Comparison of ENCODE assay signal across 17 mouse cellular contexts in genomic region chr6:142490114-142490513, GRCm38 (mm10). TPM values are rescaled to one million over a fixed set of nuclear protein-coding genes. Genes with fewer than 3 reads are reported as not detected.
A peak's percentile ranks its signal among the peaks of the same experiment; 100 is the strongest.
DNase-seq lines count a peak whose midpoint lies in the region; ATAC-seq and TF ChIP-seq lines count a peak whose summit lies in the region.
"Not testable (repeated sequence)": the region's sequence is repeated elsewhere in the genome, so short reads cannot be mapped to it uniquely, and the experiment has no call there.
"Had no signal": no experiment of that assay in that cellular context is flagged by ENCODE, and none has a peak within 500 bp of the region (broad histone marks: within the 10 kb centered on the region; RNA-seq: fewer than 3 reads in every experiment).

No protein-coding gene starts in this region.

- H3K4me2 ChIP-seq in liver, embryonic 16.5 days (ENCODE audit: low read depth, low read length); stomach, postnatal 0 days (replicated peaks; ENCODE audit: low read depth): not testable (repeated sequence)

- not testable (repeated sequence) for H3K9me3 ChIP-seq in liver, embryonic 16.5 days (replicated peaks; ENCODE audit: control insufficient read depth, low read length); stomach, postnatal 0 days (ENCODE audit: control insufficient read depth, low read length)

- DNase-seq in kidney, adult 9 months: peak; percentile 0
- DNase-seq in stomach, postnatal 0 days (ENCODE audit: low spot score): not testable (repeated sequence)
- DNase-seq in thymus, postnatal 0 days (ENCODE audit: low spot score): peak; percentile 83
- peak; percentile 70 for DNase-seq in thymus, postnatal 14 days
- peak; percentile 32 to 49 for DNase-seq in thymus, postnatal 36 days

- not testable (repeated sequence) for H3K9ac ChIP-seq in liver, embryonic 16.5 days (ENCODE audit: low read depth, low read length); stomach, postnatal 0 days (ENCODE audit: low read length)

- H3K36me3 ChIP-seq in liver, embryonic 16.5 days (ENCODE audit: control insufficient read depth, insufficient read depth); stomach, postnatal 0 days (ENCODE audit: control insufficient read depth, insufficient read depth, low read length): not testable (repeated sequence)

- not testable (repeated sequence) for TF ChIP-seq EP300 in stomach, postnatal 0 days (optimal IDR thresholded peaks at IDR 0.05)

- 68% methylated on average over 6 of the region's 6 CpGs for WGBS in liver, embryonic 16.5 days (ENCODE audit: insufficient replicate concordance)
- WGBS in stomach, postnatal 0 days: 68% methylated on average over 6 of the region's 6 CpGs

- H3K4me1 ChIP-seq in liver, embryonic 16.5 days (ENCODE audit: control insufficient read depth, low read depth, low read length); stomach, postnatal 0 days (replicated peaks; ENCODE audit: control insufficient read depth, insufficient read depth): not testable (repeated sequence)

- not testable (repeated sequence) for H3K27me3 ChIP-seq in liver, embryonic 16.5 days (ENCODE audit: control insufficient read depth, insufficient read depth, low read depth, low read length); stomach, postnatal 0 days (ENCODE audit: control insufficient read depth, insufficient read depth, low read length)

- not testable (repeated sequence) for H3K4me3 ChIP-seq in liver, embryonic 16.5 days (ENCODE audit: low read depth, low read length); stomach, postnatal 0 days (ENCODE audit: low read depth, low read length)

- H3K27ac ChIP-seq in liver, embryonic 16.5 days (ENCODE audit: low read length); stomach, postnatal 0 days (replicated peaks): not testable (repeated sequence)

- ATAC-seq in liver, embryonic 16.5 days (ENCODE audit: low read depth): peak; percentile 54; the same call in 1 of the 2 replicates
- peak; percentile 86 for ATAC-seq in stomach, postnatal 0 days (ENCODE audit: low FRiP score, low TSS enrichment)

- not testable (repeated sequence) for TF ChIP-seq CTCF in stomach, postnatal 0 days (IDR thresholded peaks at IDR 0.05; ENCODE audit: low read depth)

RNA-seq across cellular contexts. Expression of gene Gys2, which starts 17.2 kb away (rescaled TPM):
- 81.0 and 83.9 TPM in 2 replicates for polyA plus RNA-seq in liver, embryonic 16.5 days (2015; fragmentation: Nextera tagmentation; extraction: Ambion mirVana)
- polyA plus RNA-seq in stomach, postnatal 0 days (2015; fragmentation: Nextera tagmentation; extraction: Ambion mirVana): 0.07 and 0.58 TPM in 2 replicates
- polyA plus RNA-seq in thymus, postnatal 0 days (2015; fragmentation: Nextera tagmentation; extraction: Ambion mirVana): 0.67 and 0.88 TPM in 2 replicates
- polyA plus RNA-seq: activated CD4-positive, CD25-positive, alpha-beta regulatory T cell, adult 4 months; CD4-positive, CD25-positive, alpha-beta regulatory T cell, adult 4 months; cortical plate, adult 2 months; embryonic facial prominence, embryonic 10.5 days; embryonic facial prominence, embryonic 12.5 days; embryonic facial prominence, embryonic 14.5 days; forebrain, embryonic 11.5 days; forebrain, embryonic 13.5 days; forebrain, embryonic 15.5 days; G1E; Patski had no signal

RNA-seq across cellular contexts. Expression of gene Ldhb, which starts 17.6 kb away (rescaled TPM):
- 15.5 and 17.6 TPM in 2 replicates for polyA plus RNA-seq in liver, embryonic 16.5 days (2015; fragmentation: Nextera tagmentation; extraction: Ambion mirVana)
- polyA plus RNA-seq in stomach, postnatal 0 days (2015; fragmentation: Nextera tagmentation; extraction: Ambion mirVana): 151 and 174 TPM in 2 replicates
- 527 and 536 TPM in 2 replicates for polyA plus RNA-seq in thymus, postnatal 0 days (2015; fragmentation: Nextera tagmentation; extraction: Ambion mirVana)
- polyA plus RNA-seq: G1E had no signal

Comparison
In these comparisons a context has a peak if more than half of its experiments do, and no peak if none do; other contexts are left out.
1. RNA of gene Gys2, which starts 17.2 kb away (polyA plus RNA-seq): 81.0 to 83.9 TPM in liver, embryonic 16.5 days; 0.67 to 0.88 TPM in thymus, postnatal 0 days and 0.07 to 0.58 TPM in stomach, postnatal 0 days; every median in the first group is over 10 times any median in the second.